Mouse (Mus musculus): ENCODE results near the gene Cemip2. TPM values are rescaled to one million over a fixed set of nuclear protein-coding genes. Genes with fewer than 3 reads are reported as not detected.

The Cemip2 gene
- total RNA-seq (2021): 23.8 and 25.8 TPM in 2 replicates
- long read RNA-seq, full-length matches to known transcripts: 4 of 13 reads
- long read RNA-seq, partial matches to known transcripts: 8 of 13 reads
- long read RNA-seq, other reads (novel, unspliced or antisense): 1 of 13 reads

GRCm38 (mm10) chr19:21778147-21778917 lies at the start of gene Cemip2:
Gene Cemip2, plus strand, starts transcription at chr19:21778342.
- peak; percentile 99 for DNase-seq

- DNase-seq: no peak
These were observed 49.8 kb upstream of the Cemip2 start for GRCm38 (mm10) chr19:21728342-21728741.

GRCm38 (mm10) chr19:21731887-21732286 lies 46.3 kb upstream of the Cemip2 start:
- no peak for DNase-seq

DNA sequence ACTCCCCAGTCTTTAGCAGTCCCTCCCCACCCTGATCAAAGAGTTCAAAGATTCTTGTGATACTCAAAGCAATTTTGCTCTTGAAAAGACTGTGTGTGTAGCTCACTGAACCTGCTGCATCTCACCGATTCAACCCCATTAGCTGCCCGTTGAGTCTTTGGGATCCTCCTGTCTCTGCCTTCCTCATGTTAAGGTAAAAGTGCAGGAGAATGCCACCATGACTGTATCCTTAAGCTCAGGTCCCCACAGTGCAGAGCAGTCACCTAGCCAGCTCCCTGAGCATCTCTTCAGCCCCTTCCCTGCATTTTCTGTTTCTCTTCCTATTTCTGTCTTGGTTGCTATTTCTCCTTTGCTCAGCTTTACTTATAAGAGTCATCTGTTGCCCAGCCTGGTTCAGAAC lies 45.0 kb upstream of the Cemip2 start:
- no peak for DNase-seq

DNA sequence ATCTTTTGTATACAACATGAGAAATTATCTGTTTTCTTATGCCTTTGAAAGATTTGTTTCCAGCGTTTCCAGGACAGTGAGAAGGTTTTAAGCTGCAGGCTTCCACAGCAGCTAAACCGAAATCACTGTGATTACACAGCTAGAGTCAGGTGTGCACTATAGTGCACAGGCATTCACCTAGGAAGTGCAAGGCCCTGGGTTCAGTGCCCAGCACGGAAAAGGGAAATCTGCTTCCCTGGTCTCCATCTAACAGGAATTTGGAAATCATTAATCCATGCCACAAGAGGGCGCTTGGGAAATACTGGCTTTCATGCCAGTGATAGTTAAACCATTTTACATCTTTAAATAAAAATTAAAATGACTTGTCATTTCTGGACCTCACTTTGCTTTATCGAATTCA lies 44.0 kb upstream of the Cemip2 start:
- DNase-seq: peak; percentile 24

- DNase-seq: no peak
These were observed 40.7 kb upstream of the Cemip2 start for GRCm38 (mm10) chr19:21737446-21737845.

- DNase-seq: peak; percentile 43
These were observed 40.1 kb upstream of the Cemip2 start for GRCm38 (mm10) chr19:21737881-21738590.

GRCm38 (mm10) chr19:21738591-21739280 lies 39.4 kb upstream of the Cemip2 start:
- DNase-seq: no peak

- DNase-seq: peak; percentile 18
These were observed 36.0 kb upstream of the Cemip2 start for GRCm38 (mm10) chr19:21742138-21742537.

GRCm38 (mm10) chr19:21745586-21745985 lies 32.6 kb upstream of the Cemip2 start:
- no peak for DNase-seq

- peak; percentile 69 for DNase-seq
These were observed 30.8 kb upstream of the Cemip2 start for GRCm38 (mm10) chr19:21747356-21747755.

DNA sequence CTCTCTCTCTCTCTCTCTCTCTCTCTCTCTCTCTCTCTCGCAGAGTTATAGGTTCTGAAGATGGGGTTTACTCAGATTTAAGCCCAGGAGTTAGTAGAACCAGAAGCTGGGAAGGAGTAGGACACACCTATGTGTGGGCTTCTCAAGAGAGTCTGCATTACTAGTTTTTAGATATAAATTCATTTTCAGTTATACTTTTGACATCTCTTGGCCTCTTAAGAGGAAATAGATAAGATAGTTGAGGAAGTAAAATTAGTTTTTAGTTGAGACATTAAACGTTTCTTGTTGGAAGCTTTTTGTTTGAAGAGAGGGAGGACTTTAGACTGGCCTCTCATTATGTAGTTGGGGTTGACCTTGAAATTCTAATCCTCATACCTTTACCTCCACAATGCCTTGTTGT lies 28.0 kb upstream of the Cemip2 start:
- DNase-seq: no peak

DNA sequence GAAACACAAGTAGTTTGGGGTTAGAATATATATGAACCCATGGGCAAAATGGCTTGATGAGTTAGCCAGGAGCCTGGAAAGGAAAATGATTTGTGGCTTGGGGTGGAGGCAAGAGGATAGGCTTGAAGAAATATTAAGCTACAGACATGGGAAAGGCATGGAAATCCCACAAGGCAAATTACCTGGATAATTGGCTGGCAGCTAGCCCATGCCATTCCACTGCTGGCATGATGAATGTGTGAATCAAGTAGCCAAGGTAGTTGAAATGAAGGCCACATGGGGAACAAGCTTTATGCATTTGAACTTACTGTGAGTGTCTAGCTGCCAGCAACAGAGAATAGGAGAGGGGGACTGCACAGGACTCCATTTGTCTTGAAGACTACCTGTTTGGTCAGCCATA lies 16.5 kb upstream of the Cemip2 start:
- no peak for DNase-seq

DNA sequence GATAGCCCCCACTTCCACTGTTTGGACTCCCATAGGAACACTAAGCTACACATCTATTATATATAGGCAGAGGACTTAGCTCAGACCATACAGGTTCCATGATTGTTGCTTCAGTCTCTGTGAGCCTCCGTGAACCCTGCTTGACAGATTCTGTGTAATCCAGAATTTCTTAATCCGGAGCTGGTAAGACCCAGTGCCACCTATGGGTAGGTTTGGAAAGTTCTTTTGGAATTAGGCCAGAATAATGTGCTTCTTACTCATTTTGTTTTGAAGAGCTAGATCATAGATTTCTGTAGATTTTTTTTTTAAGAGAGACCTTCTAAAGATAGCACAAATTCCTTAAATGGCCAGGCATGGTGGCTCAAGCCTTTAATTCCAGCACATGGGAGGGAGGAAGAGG lies 14.1 kb upstream of the Cemip2 start:
- no peak for DNase-seq

DNA sequence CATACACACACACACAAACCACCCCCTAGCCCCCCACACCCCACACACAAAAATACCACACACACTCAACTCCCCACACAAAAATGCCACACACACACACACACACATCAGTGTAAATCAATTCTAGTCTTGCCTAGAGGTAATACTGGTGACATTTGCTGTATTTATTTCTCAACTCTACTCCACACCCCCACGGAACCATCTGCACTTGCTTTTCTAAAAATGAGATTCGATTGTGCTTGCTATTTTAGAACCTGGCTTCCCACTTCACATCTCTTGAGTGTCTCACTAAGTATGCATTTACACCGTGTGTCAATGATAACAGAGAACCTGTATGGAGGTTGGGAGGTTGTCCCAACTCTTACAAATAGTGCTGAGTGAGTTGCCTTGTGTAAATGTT lies 13.4 kb upstream of the Cemip2 start:
- no peak for DNase-seq

DNA sequence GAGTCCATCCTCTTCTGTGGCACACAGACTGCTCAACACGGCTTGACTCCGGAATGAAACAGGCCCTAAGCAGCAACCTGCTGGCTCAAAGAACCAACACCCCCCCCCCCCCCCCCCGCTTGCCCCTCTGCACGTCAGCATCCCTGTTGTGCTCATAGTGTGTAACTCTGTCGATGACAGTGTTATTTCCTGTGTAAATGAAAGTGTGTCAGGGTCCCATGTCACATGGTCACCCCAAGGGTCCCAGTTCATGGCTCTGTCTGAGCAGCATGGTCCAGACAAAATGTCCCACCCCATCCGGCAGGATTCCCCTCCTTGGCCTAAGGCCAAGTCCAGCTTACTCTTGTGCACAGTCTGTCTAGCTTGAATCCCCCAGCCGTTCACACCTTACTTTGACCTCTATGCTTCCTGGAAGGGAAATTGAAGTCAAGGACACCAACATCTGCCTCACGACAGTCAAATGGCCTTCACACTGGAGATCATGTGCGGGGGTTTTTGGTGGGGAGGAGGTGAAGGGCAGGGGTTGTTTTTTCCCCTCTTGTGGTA lies 10.6 kb upstream of the Cemip2 start:
- no peak for DNase-seq

DNA sequence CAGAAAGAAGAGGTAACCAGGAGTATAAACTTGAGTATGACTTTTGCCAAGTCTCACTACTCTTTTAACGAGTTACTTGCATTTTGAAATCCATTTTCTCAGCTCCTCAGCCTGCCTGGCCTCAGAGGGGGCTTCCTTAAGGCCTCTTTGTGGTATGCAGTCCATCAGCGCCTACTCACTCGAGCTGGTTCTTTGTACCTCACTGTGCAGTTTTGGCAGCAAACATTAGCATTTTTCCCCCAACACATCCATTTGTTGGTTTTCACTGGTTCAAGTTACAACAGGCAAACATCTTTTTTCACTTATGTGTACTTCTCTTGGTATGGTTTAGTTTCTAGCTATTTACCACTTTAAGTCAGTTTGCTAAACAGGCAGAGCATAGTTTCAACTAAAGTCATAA lies 8.3 kb upstream of the Cemip2 start:
- no peak for DNase-seq

DNA sequence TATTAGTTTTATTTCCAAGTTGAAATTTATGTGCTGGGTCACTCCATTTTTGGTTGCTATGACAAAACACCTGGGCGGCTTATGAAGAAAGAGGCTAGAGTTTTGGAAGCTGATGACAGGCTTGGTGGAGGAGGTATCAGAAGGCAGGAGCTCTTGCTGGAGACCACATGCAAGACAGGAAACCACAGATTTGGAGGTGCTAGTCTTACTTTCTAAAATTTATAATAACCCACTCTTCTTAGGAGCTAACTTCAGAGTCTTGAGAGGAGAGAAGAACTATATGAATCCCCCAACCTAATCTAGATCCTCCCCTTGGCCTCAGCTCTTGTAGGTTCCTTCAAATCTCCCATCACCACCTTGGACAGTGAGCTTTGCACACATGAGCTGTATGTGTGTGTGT lies 6.6 kb upstream of the Cemip2 start:
- no peak for DNase-seq

- DNase-seq: no peak
These were observed 4.5 kb upstream of the Cemip2 start for GRCm38 (mm10) chr19:21773621-21774020.

DNA sequence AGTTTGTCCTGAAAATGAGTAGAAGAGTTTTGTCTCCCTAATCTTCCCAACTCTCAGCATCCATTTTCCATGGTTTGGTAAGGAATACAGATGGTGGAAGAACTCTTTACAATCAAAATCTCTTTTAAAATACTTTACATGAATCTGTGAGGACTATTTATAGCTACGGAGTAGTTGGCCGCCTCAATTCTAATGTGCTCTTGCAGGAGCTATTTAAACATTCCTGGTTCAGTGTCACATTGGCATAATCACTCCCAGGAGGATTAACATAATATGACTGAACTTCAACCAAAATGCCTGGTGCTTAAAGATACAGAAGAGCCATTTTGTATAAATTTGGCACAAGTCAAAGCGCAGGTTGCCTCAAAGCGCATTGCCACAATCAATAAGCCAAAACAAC lies 2.5 kb upstream of the Cemip2 start:
- DNase-seq: no peak

- DNase-seq: no peak
These were observed 1.5 kb upstream of the Cemip2 start for GRCm38 (mm10) chr19:21776671-21777070.

GRCm38 (mm10) chr19:21777171-21777731 lies 891 bp upstream of the Cemip2 start:
- peak; percentile 41 for DNase-seq
